Mouse (Mus musculus): Measurements from ENCODE around the gene 1700025G04Rik.

- TF ChIP-seq CTCF (IDR thresholded peaks at IDR 0.05; ENCODE audit: low read depth) (no peak), EP300 (IDR thresholded peaks at IDR 0.05; ENCODE audit: low read depth) (no peak)
These were observed 227.8 kb downstream of the 1700025G04Rik start for GRCm38 (mm10) chr1:151862109-151862508.

All from heart, postnatal 0 days (tissue).